Mouse (Mus musculus) retina, postnatal 7 days (tissue): Measurements from ENCODE around the gene Grin3b.
A peak's percentile ranks its signal among the peaks of the same experiment; 100 is the strongest.

Source experiments
- DNase-seq: peaks from one replicate; pipeline ENCODE4 v3.0.0-alpha.2; 2012; ENCODE audit warnings: low read depth, low spot score

The Grin3b gene

DNA sequence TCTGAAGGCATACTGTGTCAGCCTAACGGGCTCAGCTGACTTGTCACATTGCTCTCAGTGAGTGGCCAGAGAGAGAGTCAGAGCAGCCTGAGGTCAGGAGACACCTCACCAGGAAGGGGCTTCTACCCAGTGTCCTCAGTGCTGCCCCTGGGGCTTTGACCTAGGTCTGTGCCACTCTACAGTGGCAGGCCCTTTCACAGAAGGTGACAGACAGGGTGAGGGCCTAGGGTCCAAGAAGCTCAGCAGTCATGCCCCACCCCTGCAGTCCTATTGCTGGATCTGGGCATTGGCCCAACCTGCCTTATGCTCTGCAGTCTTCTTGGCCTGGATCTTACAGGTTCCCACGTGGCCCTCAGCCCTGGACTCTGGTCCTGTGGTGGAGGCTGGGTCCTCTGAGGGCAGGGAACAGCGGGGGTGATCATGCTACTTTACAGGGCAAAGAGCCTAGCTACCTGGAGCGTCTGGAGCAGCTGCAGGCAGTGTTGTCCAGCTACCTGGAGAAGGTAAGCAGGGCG, 3.6 kb upstream of the Grin3b start:
- no peak for DNase-seq

DNA sequence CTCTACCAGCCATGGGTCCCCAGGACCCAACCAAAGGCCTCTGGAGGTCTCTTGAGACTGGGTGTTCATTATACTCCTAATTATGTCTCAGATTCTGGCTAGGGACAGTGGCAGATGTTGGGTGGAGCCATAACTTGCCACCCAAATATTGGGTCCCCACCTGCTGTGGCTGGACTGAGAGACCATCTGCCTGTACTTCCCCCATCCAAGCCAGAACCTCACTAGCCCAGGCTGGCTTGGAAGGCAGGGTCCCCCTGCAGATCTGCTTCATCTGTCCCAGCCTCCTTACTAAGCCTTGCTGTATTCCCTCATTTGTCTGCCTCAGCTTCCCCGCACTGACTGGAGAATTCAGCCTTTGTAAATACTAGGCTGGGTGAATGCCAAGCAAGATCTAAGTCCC, 2.3 kb upstream of the Grin3b start:
- DNase-seq: no peak

DNA sequence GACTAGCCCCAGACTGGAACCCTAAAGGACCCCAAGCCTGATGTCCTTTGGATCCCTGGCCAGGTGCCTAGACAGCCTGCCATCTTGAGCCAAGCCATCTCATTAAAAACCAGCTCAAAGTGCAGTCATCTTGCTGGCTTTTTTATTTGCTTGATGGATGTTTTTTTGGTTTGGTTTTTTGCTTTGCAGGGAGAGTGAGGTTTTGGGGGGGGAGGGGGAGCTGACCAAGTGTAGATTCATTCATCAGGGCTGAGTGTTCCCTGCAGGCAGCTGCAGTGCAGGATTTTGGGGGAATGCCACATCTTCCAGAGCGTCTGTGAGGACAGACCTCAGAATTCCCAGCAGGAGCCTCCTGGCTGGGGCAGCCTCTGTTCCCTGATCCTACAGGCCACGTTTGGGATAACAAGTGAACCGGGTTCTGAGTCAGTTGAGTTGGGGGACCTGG, 1.4 kb upstream of the Grin3b start:
- DNase-seq: no peak

DNA sequence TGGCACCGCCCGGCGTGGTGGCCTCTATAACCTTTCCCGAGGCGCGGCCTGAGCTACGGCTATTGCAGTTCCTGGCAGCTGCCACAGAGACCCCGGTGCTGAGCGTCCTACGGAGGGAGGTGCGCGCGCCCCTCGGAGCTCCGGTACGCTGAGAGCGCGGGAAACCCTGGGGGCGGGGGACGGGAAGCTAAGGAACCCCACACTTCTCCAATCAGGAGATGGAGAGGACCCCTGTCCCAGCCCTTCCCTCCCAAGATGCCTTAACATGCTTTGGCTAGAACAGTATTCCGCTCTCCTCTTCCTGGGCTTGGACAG, 625 bp downstream of the Grin3b start:
- DNase-seq: no peak

DNA sequence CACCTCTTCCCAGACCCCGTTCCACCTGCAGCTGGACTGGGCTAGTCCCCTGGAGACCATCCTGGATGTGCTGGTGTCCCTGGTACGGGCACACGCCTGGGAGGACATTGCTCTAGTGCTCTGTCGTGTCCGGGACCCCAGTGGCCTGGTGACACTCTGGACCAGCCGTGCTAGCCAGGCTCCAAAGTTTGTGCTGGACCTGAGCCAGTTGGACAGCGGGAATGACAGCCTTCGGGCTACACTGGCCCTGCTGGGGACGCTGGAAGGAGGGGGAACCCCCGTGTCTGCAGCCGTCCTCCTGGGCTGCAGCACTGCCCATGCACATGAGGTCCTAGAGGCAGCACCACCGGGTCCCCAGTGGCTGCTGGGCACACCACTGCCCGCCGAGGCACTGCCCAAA, 2.3 kb downstream of the Grin3b start:
- no peak for DNase-seq

DNA sequence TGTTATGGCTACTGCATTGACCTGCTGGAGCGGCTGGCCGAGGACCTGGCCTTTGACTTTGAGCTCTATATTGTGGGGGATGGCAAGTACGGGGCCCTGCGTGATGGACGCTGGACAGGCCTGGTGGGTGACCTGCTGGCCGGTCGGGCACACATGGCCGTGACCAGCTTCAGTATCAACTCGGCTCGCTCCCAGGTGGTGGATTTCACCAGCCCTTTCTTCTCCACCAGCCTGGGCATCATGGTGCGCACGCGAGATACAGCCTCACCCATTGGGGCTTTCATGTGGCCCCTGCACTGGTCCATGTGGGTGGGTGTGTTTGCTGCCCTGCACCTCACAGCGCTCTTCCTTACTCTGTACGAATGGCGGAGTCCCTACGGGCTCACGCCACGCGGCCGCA, 3.6 kb downstream of the Grin3b start:
- DNase-seq: no peak

DNA sequence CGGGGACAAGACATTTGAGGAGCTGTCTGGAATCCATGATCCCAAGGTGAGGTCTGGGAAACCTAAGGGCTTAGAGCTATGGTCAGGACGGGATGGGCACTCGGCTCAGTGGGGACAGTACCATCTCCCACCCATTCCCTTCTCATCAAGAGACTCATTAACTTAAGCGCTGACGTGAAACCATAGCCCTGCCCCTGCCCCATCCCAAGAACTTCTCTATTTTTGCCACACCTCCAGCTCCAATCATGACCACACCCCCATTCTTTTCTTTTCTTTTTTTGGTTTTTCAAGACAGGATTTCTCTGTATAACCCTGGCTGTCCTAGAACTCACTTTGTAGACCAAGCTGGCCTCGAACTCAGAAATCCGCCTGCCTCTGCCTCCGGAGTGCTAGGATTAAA, 4.2 kb downstream of the Grin3b start:
- no peak for DNase-seq

DNA sequence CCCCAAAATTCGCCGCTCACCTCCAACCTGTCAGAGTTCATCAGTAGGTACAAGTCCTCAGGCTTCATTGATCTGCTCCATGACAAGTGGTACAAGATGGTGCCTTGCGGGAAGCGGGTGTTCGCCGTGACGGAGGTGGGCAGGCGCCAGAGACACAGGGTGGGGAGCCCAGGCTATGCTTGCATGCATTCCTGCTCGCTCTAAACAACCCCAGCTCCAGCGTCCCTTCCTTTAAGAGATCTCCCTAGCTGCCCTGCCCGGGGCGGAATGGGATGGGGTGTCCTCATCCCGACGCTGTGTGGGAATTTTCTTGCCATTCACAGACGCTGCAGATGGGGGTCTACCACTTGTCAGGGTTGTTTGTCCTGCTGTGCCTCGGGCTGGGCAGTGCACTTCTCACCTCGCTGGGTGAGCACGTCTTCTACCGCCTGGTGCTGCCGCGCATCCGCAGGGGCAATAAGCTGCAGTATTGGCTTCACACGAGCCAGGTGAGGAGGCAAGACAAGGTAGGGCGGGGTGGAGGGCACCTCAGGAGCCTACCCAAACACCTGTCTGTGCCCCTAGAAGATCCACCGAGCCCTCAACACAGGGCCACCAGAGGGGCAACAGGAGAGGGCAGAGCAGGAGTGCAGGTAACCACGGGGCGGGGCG, 5.7 kb downstream of the Grin3b start:
- DNase-seq: no peak

DNA sequence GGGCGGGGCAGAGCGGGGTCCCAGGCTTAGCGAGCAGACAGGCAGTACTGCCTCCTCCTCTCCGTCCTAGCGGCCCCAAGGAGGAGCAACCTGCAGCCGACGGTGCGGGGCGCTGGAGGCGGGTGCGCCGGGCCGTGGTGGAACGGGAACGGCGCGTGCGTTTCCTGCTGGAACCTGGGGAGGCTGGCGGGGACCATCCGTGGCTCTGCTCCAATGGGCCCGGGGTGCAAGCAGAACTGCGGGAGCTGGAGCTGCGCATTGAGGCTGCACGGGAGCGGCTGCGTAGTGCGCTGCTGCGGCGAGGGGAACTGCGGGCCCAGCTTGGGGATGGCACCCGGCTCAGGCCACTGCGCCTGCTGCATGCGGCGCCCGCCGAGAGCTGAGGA, 6.2 kb downstream of the Grin3b start:
- no peak for DNase-seq

DNA sequence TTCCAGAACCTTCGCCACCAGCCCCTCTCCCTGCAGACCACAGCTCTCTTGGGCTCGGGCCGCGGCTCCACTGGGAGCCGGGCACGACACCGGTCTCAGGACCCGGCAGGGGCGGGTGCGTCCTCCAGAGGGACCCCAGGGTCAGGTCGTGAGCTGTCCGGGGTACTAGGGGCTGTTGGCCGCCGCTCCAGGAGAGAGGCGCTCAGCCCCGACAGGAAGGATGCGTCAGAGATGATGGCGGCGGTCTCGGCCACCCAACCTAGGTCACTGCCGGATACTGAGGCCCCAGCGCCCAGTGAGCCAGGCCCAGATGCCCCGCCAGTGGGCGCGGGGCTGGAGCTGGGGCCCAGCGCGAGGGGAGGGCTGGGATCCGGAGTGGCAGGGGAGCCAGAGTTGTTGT, 6.8 kb downstream of the Grin3b start:
- DNase-seq: no peak

DNA sequence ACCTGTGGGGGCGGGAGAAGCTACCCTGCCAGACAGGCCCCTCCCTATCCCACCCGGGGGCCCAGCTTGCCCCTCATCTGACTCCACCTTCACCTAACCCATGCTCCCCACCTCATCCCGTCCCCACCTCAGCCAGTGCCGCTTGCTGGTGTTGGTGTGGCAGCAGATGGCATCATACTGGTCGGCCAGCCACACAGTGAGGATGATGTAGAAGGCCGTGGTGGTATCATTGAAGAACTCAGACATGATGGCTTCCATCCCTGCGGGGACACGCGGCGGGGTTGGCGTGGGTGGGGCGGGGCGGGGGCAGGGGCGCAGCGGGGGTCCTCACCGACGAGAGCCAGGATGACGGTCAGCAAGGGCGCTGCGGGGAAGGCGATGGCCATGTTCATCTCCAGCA, 7.5 kb downstream of the Grin3b start:
- no peak for DNase-seq

DNA sequence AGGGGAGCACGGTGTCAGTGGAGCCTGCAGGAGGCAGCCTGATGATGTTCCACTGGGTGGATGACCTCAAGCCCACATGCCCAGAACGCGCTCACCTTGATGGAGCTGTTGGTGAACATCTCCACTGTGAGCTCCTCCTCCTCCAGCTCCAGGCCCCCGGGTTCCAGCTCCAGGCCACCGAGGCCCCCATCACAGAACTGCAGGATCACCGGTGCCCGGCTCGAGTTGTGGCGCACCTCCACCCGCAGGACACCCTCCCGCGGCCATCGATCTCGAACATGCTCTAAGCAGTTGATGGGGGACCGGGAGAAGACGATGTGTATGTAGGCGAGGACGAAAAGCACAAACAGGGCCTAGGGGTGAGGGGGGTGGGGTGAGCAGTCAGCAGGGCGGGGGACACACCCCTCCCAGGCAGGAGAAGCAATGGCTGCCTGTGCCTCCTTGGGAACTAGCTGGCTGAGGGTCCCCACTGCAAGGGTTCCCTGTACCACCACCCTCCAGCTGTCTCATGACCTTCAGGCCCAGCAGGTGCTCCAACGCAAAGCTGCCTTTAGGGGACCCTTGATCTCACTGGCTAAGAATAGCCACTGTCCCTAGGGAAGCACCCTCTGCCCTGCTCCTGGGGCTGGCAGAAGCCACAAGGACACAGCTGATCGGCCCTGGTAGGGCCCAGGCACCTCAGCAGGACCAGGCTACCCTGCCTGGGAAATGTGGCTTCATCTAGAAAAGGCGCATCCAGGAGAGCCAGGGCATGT, 9.1 kb downstream of the Grin3b start:
- no peak for DNase-seq

DNA sequence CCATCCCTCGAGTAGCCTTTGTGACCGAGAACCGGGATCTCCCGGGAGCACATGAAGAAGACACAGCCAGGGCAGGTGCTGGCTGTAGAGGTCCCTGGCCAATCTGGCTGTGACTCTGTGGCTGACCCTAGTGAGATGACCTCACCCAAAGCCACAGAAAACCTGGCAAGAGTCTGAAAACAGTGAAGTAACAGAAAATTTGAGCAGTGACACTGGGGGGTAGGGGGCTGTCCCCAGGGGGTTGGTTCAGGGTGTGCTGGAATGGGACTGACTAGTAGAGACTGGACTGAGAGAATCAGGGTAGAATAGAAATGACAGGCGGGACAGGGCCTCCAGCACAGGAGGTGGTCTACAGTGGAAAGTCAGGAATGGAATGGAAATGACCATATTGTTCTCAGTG, 12.7 kb downstream of the Grin3b start:
- no peak for DNase-seq

DNA sequence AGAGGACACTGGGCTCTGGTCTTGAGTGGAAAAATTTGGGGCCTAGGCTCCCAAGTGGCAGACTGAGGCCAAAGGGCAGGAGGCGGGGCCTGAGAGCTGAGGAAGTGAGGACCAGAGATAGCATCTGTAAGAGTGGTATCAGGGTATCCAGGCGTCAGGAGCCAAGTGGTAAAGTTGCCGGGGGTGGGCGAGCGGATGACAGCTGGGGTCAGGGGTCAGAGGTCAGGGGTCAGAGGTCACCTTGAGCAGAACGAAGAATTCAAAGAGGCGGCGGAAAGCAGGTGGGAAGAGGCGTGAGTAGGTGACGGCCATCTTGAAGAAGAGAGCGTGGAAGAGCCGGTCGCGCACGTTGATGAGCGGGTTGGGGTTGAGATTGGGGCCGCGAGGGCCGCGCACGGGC, 13.2 kb downstream of the Grin3b start:
- DNase-seq: no peak

DNA sequence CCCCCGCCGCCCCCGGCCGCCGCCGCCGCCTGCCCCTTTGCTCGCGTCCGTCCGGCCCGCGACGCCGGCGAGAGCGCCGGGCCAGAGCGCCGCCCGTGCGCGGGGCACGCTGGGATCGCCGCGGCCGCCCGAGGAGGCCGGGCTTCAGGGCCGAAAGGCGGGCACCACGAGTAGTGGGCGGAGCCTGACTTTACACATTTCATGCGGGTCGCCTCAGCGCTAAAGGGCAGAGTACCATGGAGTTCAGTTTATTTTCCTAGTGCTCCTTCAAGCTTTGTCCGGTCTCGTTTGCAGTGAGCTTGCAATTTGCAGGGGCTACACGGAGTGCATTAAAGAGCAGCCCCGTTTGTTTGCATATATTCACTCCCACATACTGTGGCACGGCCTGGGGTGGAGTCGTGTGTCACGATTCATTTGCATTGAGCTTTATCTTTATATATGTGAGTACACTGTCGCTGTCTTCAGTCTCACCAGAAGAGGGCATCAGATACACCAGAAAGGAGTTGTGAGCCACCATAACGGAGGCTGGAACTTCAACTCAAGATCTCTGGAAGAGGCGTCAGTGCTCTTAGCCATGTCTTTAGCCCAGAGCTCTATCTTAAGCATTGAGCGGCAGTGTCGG, 13.8 kb downstream of the Grin3b start, which contains the start of gene Tmem259:
Tmem259 (minus strand) TSS at position 136 of the 622 bp plus-strand sequence.
- DNase-seq: peak; percentile 81

DNA sequence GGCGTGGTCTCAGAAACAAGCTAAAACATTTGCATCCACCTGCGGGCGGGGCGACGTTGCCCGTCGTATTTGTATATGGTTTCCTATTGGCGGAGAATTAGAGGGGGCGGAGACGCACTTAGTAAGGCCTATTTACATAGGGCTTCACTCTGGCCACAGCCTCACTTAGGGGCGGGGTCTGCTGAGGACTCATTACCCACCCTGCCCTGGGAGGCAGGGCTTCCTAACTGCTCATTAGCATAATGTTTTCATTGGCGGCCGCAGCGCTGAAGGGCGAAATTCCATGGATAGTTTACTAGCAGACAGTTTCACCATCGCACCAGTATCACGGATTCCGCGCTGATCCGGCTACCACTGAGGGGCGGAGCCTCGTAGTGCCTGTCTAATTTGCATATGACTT, 14.4 kb downstream of the Grin3b start:
- DNase-seq: peak; percentile 94

DNA sequence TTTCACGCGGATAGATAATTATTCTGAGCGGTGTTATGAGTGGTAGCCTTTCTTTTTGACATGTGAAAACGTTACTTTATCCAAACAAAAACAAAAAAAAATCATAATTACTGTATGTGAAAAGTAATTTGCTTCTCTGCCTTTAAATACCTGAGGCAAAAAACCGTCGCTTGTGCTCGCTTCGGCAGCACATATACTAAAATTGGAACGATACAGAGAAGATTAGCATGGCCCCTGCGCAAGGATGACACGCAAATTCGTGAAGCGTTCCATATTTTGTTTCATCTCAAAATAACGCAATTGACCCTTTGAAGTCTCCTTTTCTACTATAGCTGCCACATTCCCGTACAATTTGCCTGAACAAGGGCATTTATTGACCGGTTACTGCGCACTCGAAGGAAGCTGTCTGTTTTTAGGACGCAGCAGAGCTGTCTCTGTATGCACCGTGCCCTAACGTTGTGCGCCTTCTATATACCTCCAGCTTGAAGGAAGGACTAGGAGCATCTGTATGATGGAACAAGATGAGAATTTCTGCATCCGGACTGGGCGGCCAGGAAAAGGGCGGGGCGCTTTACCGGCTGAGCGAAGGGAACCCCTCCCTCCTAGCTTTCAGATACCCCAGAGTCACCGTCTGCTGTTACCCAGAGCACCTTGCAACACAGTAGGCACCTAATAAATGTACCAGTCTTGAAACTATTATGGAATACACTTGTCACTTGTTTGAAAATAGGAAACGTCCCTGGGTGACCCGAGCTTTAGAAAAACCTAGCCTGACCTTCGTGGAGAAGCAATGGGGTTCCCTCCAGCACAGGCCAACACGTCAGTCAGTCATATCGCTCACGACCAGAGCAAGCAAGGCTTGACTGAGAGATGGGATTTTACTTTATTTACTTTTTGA, 15.1 kb downstream of the Grin3b start:
- DNase-seq: peak; percentile 45

DNA sequence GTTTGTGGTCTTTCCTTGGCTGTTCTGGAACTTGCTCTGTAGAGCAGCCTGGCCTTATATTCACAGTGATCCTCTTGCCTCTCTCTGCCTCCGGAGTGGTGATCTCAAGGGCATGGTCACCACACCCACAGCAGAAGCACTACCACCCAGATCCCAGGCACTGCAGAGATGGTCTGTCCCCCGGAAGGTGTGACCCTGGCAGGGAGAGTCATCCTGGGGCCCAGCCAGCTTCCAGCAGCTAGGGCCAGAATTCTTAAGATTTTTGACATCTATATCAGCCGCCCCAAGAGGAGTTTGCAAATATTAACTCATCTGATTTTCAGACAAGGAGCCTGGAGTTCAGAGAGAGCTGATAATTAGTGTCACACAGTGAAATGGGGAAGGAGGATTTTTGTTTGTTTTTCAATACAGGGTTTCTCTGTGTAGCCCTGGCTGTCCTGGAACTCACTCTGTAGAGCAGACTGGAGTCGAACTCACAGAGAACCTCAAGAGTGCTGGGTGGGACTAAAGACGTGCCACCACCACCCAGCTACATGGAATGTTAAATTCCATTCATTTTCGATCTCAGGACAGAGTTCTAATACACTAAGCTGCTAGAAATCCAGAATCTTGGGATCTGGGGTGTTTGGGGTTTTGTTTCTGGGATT, 15.8 kb downstream of the Grin3b start:
- DNase-seq: no peak

DNA sequence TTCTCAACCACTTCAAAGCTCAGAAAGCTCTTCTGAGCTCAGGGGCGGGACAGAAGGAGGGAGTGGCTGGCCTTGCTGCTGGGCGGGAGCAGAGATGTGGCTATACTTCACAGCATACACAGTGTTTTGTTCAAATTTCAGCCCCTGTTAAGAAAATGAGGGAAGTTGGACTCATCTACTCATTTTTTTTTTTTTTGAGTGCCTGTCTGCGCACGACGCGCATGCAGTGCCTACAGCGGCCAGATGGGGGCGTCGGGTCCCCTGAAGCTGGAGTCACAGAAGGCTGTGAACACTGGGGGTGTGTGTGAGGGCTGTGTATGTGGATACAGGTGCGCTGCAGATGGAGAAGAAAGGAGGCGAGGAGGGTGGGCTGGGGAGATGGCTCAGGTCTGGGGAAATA, 16.4 kb downstream of the Grin3b start:
- DNase-seq: peak; percentile 63

DNA sequence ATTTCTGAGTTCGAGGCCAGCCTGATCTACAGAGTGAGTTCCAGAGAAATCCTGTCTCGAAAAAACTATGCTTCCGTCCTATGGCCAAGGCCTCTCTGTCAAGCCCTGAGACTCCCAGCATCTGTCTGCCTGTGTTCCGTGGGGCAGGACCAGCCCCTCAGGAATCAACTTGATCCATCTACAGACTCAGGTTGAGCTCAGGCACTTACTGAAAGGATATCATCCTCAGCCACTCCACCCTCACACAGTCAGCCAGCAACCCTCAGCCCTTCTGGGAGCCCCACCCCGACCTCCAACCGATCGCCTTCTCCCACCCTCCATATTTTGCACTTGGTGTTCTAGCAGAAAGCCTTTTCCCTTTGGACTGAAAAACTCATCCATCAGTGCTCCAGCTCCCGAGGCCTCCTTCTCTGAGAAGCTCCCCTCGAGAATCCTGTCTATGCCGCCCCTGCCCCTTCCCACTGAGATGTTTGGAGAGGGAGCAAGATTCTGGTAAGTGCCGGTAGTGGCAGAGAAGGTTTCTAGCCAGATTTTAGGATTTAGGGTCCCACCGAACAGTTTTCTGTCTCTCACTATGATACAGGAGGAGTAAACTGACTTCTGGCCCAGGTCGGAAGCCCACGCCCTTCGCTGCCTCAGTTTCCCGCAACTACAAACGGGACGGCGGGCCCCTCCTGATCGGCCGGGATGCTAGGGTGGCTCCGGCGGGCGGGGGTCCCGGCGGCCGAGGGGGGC, 17.4 kb downstream of the Grin3b start:
- no peak for DNase-seq
